Mouse (Mus musculus) midbrain, embryonic 10.5 days (tissue): ENCODE measurements around the gene Rnf169. TPM values are rescaled to one million over a fixed set of nuclear protein-coding genes. Genes with fewer than 3 reads are reported as not detected.
A peak's percentile ranks its signal among the peaks of the same experiment; 100 is the strongest.
"Not testable (repeated sequence)": the region's sequence is repeated elsewhere in the genome, so short reads cannot be mapped to it uniquely, and the experiment has no call there.

Source experiments
- DNase-seq: peaks from one replicate; pipeline ENCODE4 v3.0.0-alpha.2; 2017; ENCODE audit warnings: low spot score
- H3K27ac ChIP-seq: fragments of 300-500 bp; sonication (generic); replicated peaks from 2 replicates; pipeline ENCODE4 v1.5.1; 2016; ENCODE audit warnings: mild to moderate bottlenecking
- H3K27me3 ChIP-seq: fragments of 300-500 bp; sonication (generic); 2 replicates; pipeline ENCODE4 v1.6.1; 2016; ENCODE audit warnings: low read depth, mild to moderate bottlenecking; ENCODE audit not compliant: poor library complexity, severe bottlenecking
- H3K36me3 ChIP-seq: fragments of 300-500 bp; sonication (generic); 2 replicates; pipeline ENCODE4 v1.6.1; 2016; ENCODE audit warnings: mild to moderate bottlenecking, moderate library complexity
- H3K4me1 ChIP-seq: fragments of 300-500 bp; sonication (generic); 2 replicates; pipeline ENCODE4 v1.6.1; 2016
- H3K4me3 ChIP-seq: fragments of 300-500 bp; sonication (generic); 2 replicates; pipeline ENCODE4 v1.5.1; 2016; ENCODE audit warnings: mild to moderate bottlenecking, moderate library complexity
- H3K9me3 ChIP-seq: fragments of 300-500 bp; sonication (generic); replicated peaks from 2 replicates; pipeline ENCODE4 v1.6.1; 2016; ENCODE audit warnings: mild to moderate bottlenecking
- WGBS: fragments of 180-500 bp; shearing (Covaris S2); methylation state at CpG from one replicate; pipeline ENCODE4 v1.1.7; 2016; 5-methylcytosine and 5-hydroxymethylcytosine counted together
- polyA plus RNA-seq: library from polyadenylated mRNA; unstranded; fragments of >200 nt; fragmentation: Nextera tagmentation; extraction: Ambion mirVana; gene quantifications from 2 replicates; pipeline ENCODE4 v1.2.1, GENCODE M21; 2016

Rnf169 gene
- polyA plus RNA-seq, 1 experiment from 2014 or later, result 4.0 TPM

- WGBS, result 86% methylated on average over 12 of the region's 12 CpGs
- Histone ChIP-seq H3K9me3 (no peaks in the 10 kb centered on the region), H3K4me3 (no peak overlapping the region), H3K36me3 (peaks cover 13% of the 10 kb centered on the region), H3K4me1 (no peaks in the 10 kb centered on the region), H3K27me3 (no peaks in the 10 kb centered on the region), H3K27ac (no peak overlapping the region)
- no peak for DNase-seq
Measured at GRCm38 (mm10) chr7:99957226-99957965, 22.9 kb downstream of the Rnf169 start.

- Histone ChIP-seq H3K27ac (no peak overlapping the region), H3K4me1 (no peaks in the 10 kb centered on the region), H3K36me3 (peaks cover 23% of the 10 kb centered on the region), H3K4me3 (no peak overlapping the region), H3K27me3 (no peaks in the 10 kb centered on the region), H3K9me3 (no peaks in the 10 kb centered on the region)
- 97% methylated on average over 7 of the region's 7 CpGs for WGBS
- no peak for DNase-seq
Measured at GRCm38 (mm10) chr7:99956095-99956494, 24.2 kb downstream of the Rnf169 start.

GRCm38 (mm10) chr7:99954212-99954611 is 26.0 kb downstream of the Rnf169 start:
- Histone ChIP-seq H3K4me1 (no peaks in the 10 kb centered on the region), H3K27me3 (no peaks in the 10 kb centered on the region), H3K9me3 (no peaks in the 10 kb centered on the region), H3K27ac (no peak overlapping the region), H3K36me3 (peaks cover 34% of the 10 kb centered on the region), H3K4me3 (no peak overlapping the region)
- no peak for DNase-seq
- 95% methylated on average over 8 of the region's 8 CpGs for WGBS

GRCm38 (mm10) chr7:99953442-99954098 is 26.7 kb downstream of the Rnf169 start:
- no peak for DNase-seq
- Histone ChIP-seq H3K4me1 (no peaks in the 10 kb centered on the region), H3K36me3 (peaks cover 36% of the 10 kb centered on the region), H3K9me3 (no peaks in the 10 kb centered on the region), H3K27ac (no peak overlapping the region), H3K27me3 (no peaks in the 10 kb centered on the region), H3K4me3 (no peak overlapping the region)
- WGBS, result 96% methylated on average over 6 of the region's 6 CpGs

GRCm38 (mm10) chr7:99947329-99947728 is 32.9 kb downstream of the Rnf169 start:
- H3K27ac ChIP-seq, result no peak overlapping the region
- peaks cover 12% of the 10 kb centered on the region; the same call in 1 of the 2 replicates for H3K9me3 ChIP-seq
- H3K36me3 ChIP-seq, result peaks cover 84% of the 10 kb centered on the region
- no peaks in the 10 kb centered on the region for H3K4me1 ChIP-seq
- no peak for DNase-seq
- 96% methylated on average over 9 of the region's 9 CpGs for WGBS
- H3K27me3 ChIP-seq, result no peaks in the 10 kb centered on the region
- no peak overlapping the region for H3K4me3 ChIP-seq

- H3K4me3 ChIP-seq, result no peak overlapping the region
- no peaks in the 10 kb centered on the region for H3K4me1 ChIP-seq
- no peak overlapping the region for H3K27ac ChIP-seq
- H3K27me3 ChIP-seq, result no peaks in the 10 kb centered on the region
- peaks cover 12% of the 10 kb centered on the region; the same call in 1 of the 2 replicates for H3K9me3 ChIP-seq
- no peak for DNase-seq
- H3K36me3 ChIP-seq, result peaks cover 86% of the 10 kb centered on the region
- 89% methylated on average over 4 of the region's 4 CpGs for WGBS
Measured at GRCm38 (mm10) chr7:99946356-99946755, 33.9 kb downstream of the Rnf169 start.

- Histone ChIP-seq H3K36me3 (peaks cover 88% of the 10 kb centered on the region), H3K4me1 (no peaks in the 10 kb centered on the region), H3K4me3 (no peak overlapping the region), H3K27ac (no peak overlapping the region), H3K9me3 (peaks cover 12% of the 10 kb centered on the region; the same call in 1 of the 2 replicates), H3K27me3 (no peaks in the 10 kb centered on the region)
- no peak for DNase-seq
- 94% methylated on average over 3 of the region's 3 CpGs for whole genome bisulfite sequencing
Measured at GRCm38 (mm10) chr7:99945939-99946338, 34.3 kb downstream of the Rnf169 start.

- not testable (repeated sequence) for H3K4me1 ChIP-seq, H3K4me3 ChIP-seq, H3K27me3 ChIP-seq, DNase-seq, H3K27ac ChIP-seq
- peaks cover 12% of the 10 kb centered on the region; the same call in 1 of the 2 replicates for H3K9me3 ChIP-seq
- 95% methylated on average over 22 of the region's 22 CpGs for WGBS
- H3K36me3 ChIP-seq, result peaks cover 91% of the 10 kb centered on the region
Measured at GRCm38 (mm10) chr7:99945012-99945411, 35.2 kb downstream of the Rnf169 start.

- Histone ChIP-seq H3K4me1 (no peaks in the 10 kb centered on the region), H3K9me3 (peaks cover 12% of the 10 kb centered on the region; the same call in 1 of the 2 replicates), H3K27me3 (no peaks in the 10 kb centered on the region), H3K27ac (no peak overlapping the region), H3K4me3 (no peak overlapping the region), H3K36me3 (peaks cover 92% of the 10 kb centered on the region)
- 96% methylated on average over 3 of the region's 3 CpGs for WGBS
- DNase-seq, result no peak
Measured at GRCm38 (mm10) chr7:99944520-99944919, 35.7 kb downstream of the Rnf169 start.

GRCm38 (mm10) chr7:99940669-99941068 is 39.6 kb downstream of the Rnf169 start:
- Histone ChIP-seq H3K4me1 (no peaks in the 10 kb centered on the region), H3K4me3 (no peak overlapping the region), H3K36me3 (peaks cover 91% of the 10 kb centered on the region), H3K27ac (no peak overlapping the region), H3K27me3 (no peaks in the 10 kb centered on the region), H3K9me3 (peaks cover 8% of the 10 kb centered on the region; the same call in 1 of the 2 replicates)
- DNase-seq, result no peak
- WGBS, result 94% methylated on average over 1 of the region's 1 CpGs

- 82% methylated on average over 1 of the region's 1 CpGs for WGBS
Measured at GRCm38 (mm10) chr7:99935758-99936157, 44.5 kb downstream of the Rnf169 start.

GRCm38 (mm10) chr7:99926916-99927714 is 53.1 kb downstream of the Rnf169 start:
- no peaks in the 10 kb centered on the region for H3K4me1 ChIP-seq
- WGBS, result 82% methylated on average over 10 of the region's 10 CpGs
- no peaks in the 10 kb centered on the region for H3K27me3 ChIP-seq
- no peak overlapping the region for H3K27ac ChIP-seq
- H3K4me3 ChIP-seq, result no peak overlapping the region
- peaks cover 75% of the 10 kb centered on the region for H3K36me3 ChIP-seq
- DNase-seq, result peak; percentile 37
- H3K9me3 ChIP-seq, result no peaks in the 10 kb centered on the region

More at GRCm38 (mm10) chr7:99935758-99936157, 44.5 kb downstream of the Rnf169 start:
- DNase-seq, result no peak
- H3K4me3 ChIP-seq, result no peak overlapping the region
- no peaks in the 10 kb centered on the region for H3K27me3 ChIP-seq
- H3K36me3 ChIP-seq, result peaks cover 89% of the 10 kb centered on the region
- H3K9me3 ChIP-seq, result 0 out of 2 replicates have a peak, but pooled peaks cover 5% of the 10 kb centered on the region
- no peak overlapping the region for H3K27ac ChIP-seq
- no peaks in the 10 kb centered on the region for H3K4me1 ChIP-seq
